Mouse (Mus musculus) lung, postnatal 0 days (tissue): Measurements from ENCODE around the gene Glmn.

Source experiments
- CTCF ChIP-seq: IDR thresholded peaks from 2 replicates; pipeline ENCODE4 v1.5.1; 2016; ENCODE audit warnings: antibody characterized with exemption, mild to moderate bottlenecking
- EP300 ChIP-seq: IDR thresholded peaks from 2 replicates; pipeline ENCODE4 v1.6.1; 2016; ENCODE audit warnings: antibody characterized with exemption, mild to moderate bottlenecking, control low read depth

GRCm38 (mm10) chr5:107638366-107638765 is 40.7 kb upstream of the Glmn start:
- TF ChIP-seq EP300 (no peak), CTCF (no peak)
